Mouse (Mus musculus) spleen, adult 2 months (tissue): Measurements from ENCODE around the gene Fxr2.

Experiments
- CTCF ChIP-seq: fragments of 200-500 bp; IDR thresholded peaks from 2 replicates; pipeline ENCODE4 v1.5.1; 2011; ENCODE audit warnings: mild to moderate bottlenecking, inconsistent platforms; ENCODE audit not compliant: insufficient read depth, insufficient read length, insufficient replicate concordance; ENCODE audit errors: extremely low read depth
- POLR2A ChIP-seq: fragments of 200-500 bp; IDR thresholded peaks from 2 replicates; pipeline ENCODE4 v1.6.1; 2011; ENCODE audit warnings: low read depth, low read length, inconsistent platforms

DNA sequence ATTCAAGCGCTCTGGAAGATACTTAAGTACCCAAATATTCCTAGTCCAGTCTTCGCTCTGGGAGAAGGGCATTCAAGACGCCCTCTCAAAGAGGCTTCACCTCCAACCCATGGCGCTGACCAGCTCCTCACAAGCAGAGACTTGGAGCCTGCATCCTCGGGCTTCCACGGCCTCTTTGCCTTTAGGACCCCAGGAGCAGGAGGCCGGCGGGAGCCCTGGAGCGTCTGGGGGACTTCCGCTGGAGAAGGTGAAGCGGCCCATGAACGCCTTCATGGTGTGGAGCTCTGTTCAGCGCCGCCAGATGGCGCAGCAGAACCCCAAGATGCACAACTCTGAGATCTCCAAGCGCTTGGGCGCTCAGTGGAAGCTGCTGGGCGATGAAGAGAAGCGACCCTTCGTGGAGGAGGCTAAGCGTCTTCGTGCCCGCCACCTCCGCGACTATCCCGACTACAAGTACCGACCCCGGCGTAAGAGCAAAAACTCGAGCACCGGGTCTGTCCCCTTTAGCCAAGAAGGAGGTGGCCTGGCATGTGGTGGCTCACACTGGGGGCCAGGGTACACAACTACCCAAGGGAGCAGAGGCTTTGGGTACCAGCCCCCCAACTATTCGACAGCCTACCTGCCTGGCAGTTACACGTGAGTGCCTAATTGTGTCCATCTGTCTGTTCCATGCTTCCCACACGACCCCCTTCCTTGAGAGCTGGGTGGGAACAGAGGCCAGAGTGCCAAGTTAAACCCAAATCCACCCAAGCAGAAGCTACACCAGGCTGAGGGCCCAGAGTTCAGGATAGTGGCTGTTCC lies 22.7 kb downstream of the Fxr2 start, which contains the start of gene Sox15:
- TF ChIP-seq CTCF (peak; percentile 47; the same call in 1 of the 2 replicates), POLR2A (no peak)
